Mouse (Mus musculus) lung, embryonic 14.5 days (tissue): ENCODE data around the gene Minos1. TPM values are rescaled to one million over a fixed set of nuclear protein-coding genes. Genes with fewer than 3 reads are reported as not detected.

Experiments
- ATAC-seq: fragments of 200-750 bp; cut with Nextera tagmentation; 2 replicates; pipeline ENCODE4 v1.8.0; 2017; ENCODE audit warnings: mild to moderate bottlenecking, moderate TSS enrichment, moderate library complexity; ENCODE audit not compliant: insufficient read depth
- DNase-seq: peaks from one replicate; pipeline ENCODE4 v3.0.0-alpha.2; 2015
- H3K27ac ChIP-seq: fragments of 300-500 bp; sonication (generic); 2 replicates; pipeline ENCODE4 v1.5.1; 2014; ENCODE audit warnings: low read depth, mild to moderate bottlenecking, moderate library complexity
- H3K27me3 ChIP-seq: fragments of 300-500 bp; sonication (generic); 2 replicates; pipeline ENCODE4 v1.6.1; 2014; ENCODE audit warnings: low read length, control low read depth; ENCODE audit not compliant: insufficient read depth
- H3K36me3 ChIP-seq: fragments of 300-500 bp; sonication (generic); 2 replicates; pipeline ENCODE4 v1.6.1; 2014; ENCODE audit warnings: control low read depth; ENCODE audit not compliant: insufficient read depth
- H3K4me1 ChIP-seq: fragments of 300-500 bp; sonication (generic); 2 replicates; pipeline ENCODE4 v1.6.1; 2014; ENCODE audit warnings: antibody characterized with exemption, control low read depth; ENCODE audit not compliant: insufficient read depth
- H3K4me2 ChIP-seq: fragments of 300-500 bp; sonication (generic); 2 replicates; pipeline ENCODE4 v1.6.1; 2014; ENCODE audit warnings: mild to moderate bottlenecking
- H3K4me3 ChIP-seq: fragments of 300-500 bp; sonication (generic); 2 replicates; pipeline ENCODE4 v1.5.1; 2014; ENCODE audit warnings: low read depth, low read length
- H3K9ac ChIP-seq: fragments of 300-500 bp; sonication (generic); 2 replicates; pipeline ENCODE4 v1.6.1; 2014
- H3K9me3 ChIP-seq: fragments of 300-500 bp; sonication (generic); 2 replicates; pipeline ENCODE4 v1.6.1; 2016; ENCODE audit warnings: low read depth, low read length, control low read depth
- CTCF ChIP-seq: IDR thresholded peaks from 2 replicates; pipeline ENCODE4 v1.5.1; 2016; ENCODE audit warnings: antibody characterized with exemption, low read depth
- WGBS: fragments of 180-500 bp; shearing (Covaris S2); extraction: QIAGEN DNeasy Blood & Tissue Kit; methylation state at CpG from one replicate; pipeline ENCODE4 v1.1.7; 2014; 5-methylcytosine and 5-hydroxymethylcytosine counted together
- polyA plus RNA-seq: library from polyadenylated mRNA; unstranded; fragments of >200 nt; fragmentation: Nextera tagmentation; extraction: Ambion mirVana; gene quantifications from 2 replicates; pipeline ENCODE4 v1.2.1, GENCODE M21; 2014

Gene Minos1
- 501 and 531 TPM in 2 replicates for polyA plus RNA-seq

DNA sequence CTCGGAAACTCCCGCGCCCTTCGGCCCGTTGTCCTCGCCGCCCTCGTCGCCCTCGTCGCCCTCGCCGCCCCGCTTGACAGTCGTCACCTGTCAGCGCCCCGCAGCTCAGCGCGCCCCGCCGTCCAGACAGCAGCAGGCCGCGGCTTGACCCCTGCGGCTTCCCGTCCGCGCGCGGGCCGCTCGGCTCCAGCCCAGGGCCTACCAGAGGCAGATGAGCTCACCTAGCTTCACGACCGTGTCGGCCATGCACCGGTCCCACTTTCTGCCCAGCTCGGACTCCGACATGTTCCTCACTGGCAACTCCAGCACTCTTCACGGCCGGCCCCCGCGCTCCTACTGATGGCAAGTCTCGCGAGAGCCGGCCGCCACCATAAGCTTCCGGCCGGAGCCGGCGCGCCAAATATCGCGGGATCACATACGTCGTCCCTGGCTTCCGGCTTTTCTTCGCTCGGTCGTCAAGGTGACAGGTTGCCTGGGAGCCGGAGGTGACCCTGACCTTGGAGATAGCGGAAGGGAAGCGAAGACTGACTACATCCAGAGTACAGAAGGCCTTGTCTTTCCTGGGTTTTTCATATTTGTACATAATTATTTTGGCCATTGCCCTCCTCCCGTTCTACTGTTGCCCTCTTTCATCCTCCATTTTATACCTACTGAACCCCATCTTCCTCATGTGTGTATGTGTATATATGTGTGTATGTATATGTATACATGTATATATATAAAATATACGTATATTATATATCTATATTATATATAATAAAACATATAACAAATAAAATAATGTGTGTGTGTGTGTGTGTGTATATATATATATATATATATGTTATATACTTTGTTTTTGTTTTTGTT is at the start of gene Minos1:
Gene Minos1 (minus strand): TSS at position 413 of the 849 bp plus-strand sequence.
- ATAC-seq (peak; percentile 97), DNase-seq (peak; percentile 100)
- H3K4me2 ChIP-seq: peak within 1 kb of the TSS; percentile 83
- no peaks in the 10 kb centered on the region for H3K27me3 ChIP-seq
- H3K27ac ChIP-seq: peak within 1 kb of the TSS; percentile 86
- under 1% methylated on average over 63 of the region's 63 CpGs for WGBS
- no peaks in the 10 kb centered on the region for H3K4me1 ChIP-seq
- H3K9ac ChIP-seq: peak within 1 kb of the TSS; percentile 89
- no peaks in the 10 kb centered on the region for H3K36me3 ChIP-seq
- no peaks in the 10 kb centered on the region; the same call in 1 of the 2 replicates for H3K9me3 ChIP-seq
- peak within 1 kb of the TSS; percentile 99 for H3K4me3 ChIP-seq
- TF ChIP-seq CTCF: no peak

DNA sequence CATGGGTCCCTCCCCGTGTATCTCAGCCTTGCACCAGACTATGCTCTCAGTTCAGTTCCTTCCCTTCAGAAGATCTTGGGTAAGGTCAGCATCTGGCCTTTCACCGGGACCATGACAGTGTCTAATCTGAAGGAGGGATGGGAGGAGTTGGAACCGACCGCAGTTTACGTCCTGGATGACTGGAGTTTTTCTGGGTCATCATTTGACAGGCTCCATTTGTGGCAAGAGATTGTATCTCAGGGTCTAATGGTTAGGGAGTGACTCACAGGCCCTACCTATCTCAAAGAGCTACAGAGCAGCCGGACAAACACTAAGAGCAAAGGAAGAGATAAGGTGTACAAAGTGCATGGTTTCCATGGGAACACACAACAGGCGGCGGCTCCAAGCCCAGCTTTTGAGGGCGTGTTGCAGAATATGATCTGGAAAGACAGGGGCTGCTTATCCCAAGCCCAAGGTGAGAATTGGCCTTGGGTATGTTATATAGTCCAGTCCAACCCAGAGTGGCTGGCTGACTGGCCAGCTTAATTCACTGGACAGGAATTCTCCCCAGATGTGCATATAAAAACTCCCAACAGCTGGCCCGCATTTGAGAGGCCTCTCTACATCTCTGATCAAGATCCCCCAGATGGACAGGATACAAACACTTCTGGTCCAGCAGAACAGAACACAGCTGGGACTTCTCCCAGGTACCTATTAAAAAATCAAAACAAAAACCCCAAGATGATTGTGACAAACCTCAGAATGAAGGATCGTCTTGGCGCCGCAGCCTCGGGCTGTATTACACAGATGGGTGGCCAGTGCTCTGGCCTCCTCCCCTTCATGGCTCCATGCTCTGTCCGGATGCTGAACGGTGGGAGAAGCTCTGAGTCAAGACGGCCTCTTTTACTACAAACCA is 49.1 kb upstream of the Minos1 start:
- DNase-seq (peak; percentile 86), ATAC-seq (peak; percentile 50)
- peaks cover 25% of the 10 kb centered on the region for H3K4me1 ChIP-seq
- H3K27me3 ChIP-seq: no peaks in the 10 kb centered on the region
- H3K4me2 ChIP-seq: no peak overlapping the region
- TF ChIP-seq CTCF: no peak
- H3K4me3 ChIP-seq: no peak overlapping the region
- no peak overlapping the region for H3K9ac ChIP-seq
- no peaks in the 10 kb centered on the region for H3K36me3 ChIP-seq
- peak overlapping the region; percentile 38; the same call in 1 of the 2 replicates for H3K27ac ChIP-seq
- WGBS: 28% methylated on average over 17 of the region's 17 CpGs
- no peaks in the 10 kb centered on the region for H3K9me3 ChIP-seq

DNA sequence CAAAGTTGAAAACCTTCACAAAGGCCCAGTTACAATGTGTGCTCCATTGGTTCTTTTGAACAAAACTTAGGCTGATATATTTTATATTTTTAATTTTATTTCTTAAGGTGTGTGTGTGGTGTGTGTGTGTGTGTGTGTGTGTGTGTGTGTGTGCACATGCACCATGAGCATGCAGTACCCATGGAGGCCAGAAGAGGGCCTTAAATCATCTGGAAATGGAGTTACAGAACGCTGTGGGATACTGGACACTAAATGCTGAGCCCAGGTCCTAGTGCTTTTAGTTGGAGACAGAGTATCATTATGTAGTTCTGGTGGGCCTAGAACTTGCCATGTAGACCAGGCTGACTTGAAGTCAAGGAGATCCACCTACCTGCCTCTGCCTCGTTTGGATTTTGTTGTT is 48.3 kb upstream of the Minos1 start:
- no peaks in the 10 kb centered on the region for H3K36me3 ChIP-seq
- H3K27ac ChIP-seq: peak overlapping the region; percentile 38; the same call in 1 of the 2 replicates
- H3K4me1 ChIP-seq: peaks cover 29% of the 10 kb centered on the region
- TF ChIP-seq CTCF: peak; percentile 41; the same call in 1 of the 2 replicates
- 78% methylated on average over 2 of the region's 2 CpGs for WGBS
- H3K4me3 ChIP-seq: no peak overlapping the region
- no peak overlapping the region for H3K9ac ChIP-seq
- no peaks in the 10 kb centered on the region for H3K9me3 ChIP-seq
- no peaks in the 10 kb centered on the region for H3K27me3 ChIP-seq
- no peak for DNase-seq
- H3K4me2 ChIP-seq: no peak overlapping the region
- ATAC-seq: no peak

- Histone ChIP-seq H3K9me3 (no peaks in the 10 kb centered on the region), H3K27me3 (no peaks in the 10 kb centered on the region), H3K27ac (no peak overlapping the region), H3K4me2 (no peak overlapping the region), H3K9ac (no peak overlapping the region), H3K4me1 (peaks cover 29% of the 10 kb centered on the region), H3K4me3 (no peak overlapping the region), H3K36me3 (no peaks in the 10 kb centered on the region)
- no peak for ATAC-seq
- no peak for TF ChIP-seq CTCF
- 96% methylated on average over 11 of the region's 11 CpGs for WGBS
- no peak for DNase-seq
Measured at GRCm38 (mm10) chr4:139178377-139178776, 47.5 kb upstream of the Minos1 start.

DNA sequence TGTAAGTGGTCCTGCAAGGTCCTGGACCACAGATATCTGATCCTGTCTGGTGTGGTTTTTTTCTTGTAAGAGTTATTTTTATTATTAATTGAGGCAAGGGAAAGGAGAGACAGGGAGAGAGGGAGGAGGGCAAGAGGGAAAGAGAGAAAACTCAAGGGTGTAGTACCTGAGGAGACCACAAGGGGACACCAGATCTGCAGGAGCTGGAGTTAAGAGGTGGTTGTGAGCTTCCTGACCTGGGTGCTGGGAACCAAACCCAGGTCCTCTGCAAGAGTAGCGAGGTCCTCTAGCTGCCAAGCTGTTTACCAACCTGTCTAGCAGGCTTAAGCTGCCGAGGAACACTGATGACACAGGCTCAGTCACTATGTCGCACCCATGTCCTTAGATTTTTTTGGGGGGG is 47.0 kb upstream of the Minos1 start:
- Histone ChIP-seq H3K4me3 (no peak overlapping the region), H3K9ac (no peak overlapping the region), H3K9me3 (no peaks in the 10 kb centered on the region), H3K27ac (no peak overlapping the region), H3K27me3 (no peaks in the 10 kb centered on the region), H3K36me3 (no peaks in the 10 kb centered on the region), H3K4me2 (no peak overlapping the region), H3K4me1 (peaks cover 29% of the 10 kb centered on the region)
- 92% methylated on average over 3 of the region's 3 CpGs for WGBS
- ATAC-seq (no peak), DNase-seq (no peak)
- peak; percentile 65 for TF ChIP-seq CTCF

GRCm38 (mm10) chr4:139176023-139176422 is 45.1 kb upstream of the Minos1 start:
- peak; percentile 73 for ATAC-seq
- TF ChIP-seq CTCF: no peak
- DNase-seq: peak; percentile 91
- Histone ChIP-seq H3K4me3 (no peak overlapping the region), H3K4me1 (peaks cover 28% of the 10 kb centered on the region), H3K9me3 (no peaks in the 10 kb centered on the region), H3K36me3 (no peaks in the 10 kb centered on the region), H3K27me3 (no peaks in the 10 kb centered on the region), H3K27ac (peak overlapping the region; percentile 82), H3K9ac (no peak overlapping the region), H3K4me2 (peak overlapping the region; percentile 39)
- WGBS: 11% methylated on average over 6 of the region's 6 CpGs
